Mouse (Mus musculus): ENCODE measurements around the gene Unc5c. TPM values are rescaled to one million over a fixed set of nuclear protein-coding genes. Genes with fewer than 3 reads are reported as not detected.
A peak's percentile ranks its signal among the peaks of the same experiment; 100 is the strongest.

Unc5c gene
- polyA plus RNA-seq, 1 experiment from 2014 or later, result 7.5 TPM

DNA sequence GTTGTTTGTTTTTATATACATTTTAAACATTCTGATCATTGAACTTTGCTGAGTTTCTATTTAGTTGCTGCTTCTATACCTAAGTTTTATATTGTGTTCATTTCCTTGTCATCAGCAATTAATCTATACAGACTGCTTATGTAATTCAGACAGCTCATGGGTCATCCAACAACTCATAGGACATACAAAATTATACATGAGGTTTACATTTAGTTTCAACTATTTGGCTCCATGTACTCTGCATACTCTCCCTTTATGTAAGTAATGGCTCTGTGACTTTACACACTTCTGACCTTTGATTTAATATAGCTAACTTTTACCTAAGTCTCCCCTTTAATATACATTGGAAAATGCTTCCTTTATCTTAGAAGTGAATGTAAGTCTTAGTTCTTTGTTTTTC, 332.4 kb downstream of the Unc5c start:
- no peak for ATAC-seq (ENCODE audit: low read depth)
- no peaks in the 10 kb centered on the region for H3K27me3 ChIP-seq (replicated peaks; ENCODE audit: control insufficient read depth, insufficient read depth, low read length)

DNA sequence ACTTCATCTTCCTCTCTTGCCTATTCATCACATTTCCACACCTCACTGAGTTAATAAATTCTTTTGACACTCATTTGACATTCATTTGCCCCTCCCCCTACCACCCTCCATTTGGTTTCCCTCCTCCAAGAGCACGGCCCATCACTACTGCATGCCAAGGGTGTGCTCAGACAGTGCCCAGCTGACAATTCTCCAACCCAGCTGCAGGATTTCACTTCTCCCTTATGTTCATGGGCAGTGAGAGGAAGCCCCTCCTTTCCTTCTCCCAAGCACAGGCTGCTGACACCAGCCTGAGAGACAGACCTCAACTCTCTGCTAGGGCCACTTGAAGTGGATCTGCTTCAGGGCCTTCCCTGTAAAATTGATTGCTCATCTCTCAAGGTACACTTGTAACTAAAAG, 332.8 kb downstream of the Unc5c start:
- WGBS, result 52% methylated on average over 1 of the region's 1 CpGs

More for the DNA sequence above, 332.4 kb downstream of the Unc5c start:
- peaks cover 5% of the 10 kb centered on the region; the same call in 1 of the 2 replicates for H3K36me3 ChIP-seq (ENCODE audit: control insufficient read depth, insufficient read depth, low read length)
- H3K4me2 ChIP-seq (ENCODE audit: low read depth, low read length), result no peak overlapping the region
- no peak overlapping the region for H3K4me3 ChIP-seq (ENCODE audit: low read depth, low read length)
- no peak overlapping the region for H3K9ac ChIP-seq (ENCODE audit: low read depth, low read length)
- no peaks in the 10 kb centered on the region for H3K4me1 ChIP-seq (ENCODE audit: control insufficient read depth, insufficient read depth, low read length)
- DNase-seq (ENCODE audit: low spot score), result no peak
- H3K27ac ChIP-seq (replicated peaks; ENCODE audit: low read depth, low read length), result no peak overlapping the region
- H3K9me3 ChIP-seq (ENCODE audit: control insufficient read depth, low read length), result no peaks in the 10 kb centered on the region

DNA sequence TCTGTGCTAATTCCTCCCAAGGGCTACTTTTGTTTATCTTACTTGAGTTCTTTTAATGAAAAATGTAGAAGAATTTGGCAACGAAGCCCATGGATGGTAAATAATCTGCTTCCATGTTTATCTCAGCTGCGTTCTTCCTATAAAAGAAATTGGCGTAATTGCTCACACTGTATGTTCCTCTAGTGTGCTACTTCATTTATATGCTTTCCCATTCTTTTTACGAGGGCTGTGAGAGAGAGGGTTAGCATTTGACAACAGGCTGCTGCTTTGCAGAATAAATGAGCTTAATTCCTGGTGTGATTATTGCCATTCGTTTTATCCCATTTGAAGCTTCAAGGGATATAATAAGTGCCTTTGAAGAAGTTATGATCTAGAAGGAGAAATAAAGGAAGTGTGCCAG, 339.1 kb downstream of the Unc5c start:
- H3K4me2 ChIP-seq (ENCODE audit: low read depth, low read length), result no peak overlapping the region
- H3K9ac ChIP-seq (ENCODE audit: low read depth, low read length), result no peak overlapping the region
- H3K4me3 ChIP-seq (ENCODE audit: low read depth, low read length), result no peak overlapping the region
- H3K9me3 ChIP-seq (ENCODE audit: control insufficient read depth, low read length), result no peaks in the 10 kb centered on the region
- ATAC-seq (ENCODE audit: low read depth) (no peak), DNase-seq (ENCODE audit: low spot score) (no peak)
- no peak overlapping the region for H3K27ac ChIP-seq (replicated peaks; ENCODE audit: low read depth, low read length)
- H3K36me3 ChIP-seq (ENCODE audit: control insufficient read depth, insufficient read depth, low read length), result peaks cover 5% of the 10 kb centered on the region; the same call in 1 of the 2 replicates
- H3K4me1 ChIP-seq (ENCODE audit: control insufficient read depth, insufficient read depth, low read length), result no peaks in the 10 kb centered on the region
- WGBS, result 85% methylated on average over 5 of the region's 5 CpGs
- H3K27me3 ChIP-seq (replicated peaks; ENCODE audit: control insufficient read depth, insufficient read depth, low read length), result no peaks in the 10 kb centered on the region

More for the DNA sequence above, 332.8 kb downstream of the Unc5c start:
- Histone ChIP-seq H3K27ac (replicated peaks; ENCODE audit: low read depth, low read length) (no peak overlapping the region), H3K36me3 (ENCODE audit: control insufficient read depth, insufficient read depth, low read length) (peaks cover 5% of the 10 kb centered on the region; the same call in 1 of the 2 replicates), H3K4me2 (ENCODE audit: low read depth, low read length) (no peak overlapping the region), H3K9me3 (ENCODE audit: control insufficient read depth, low read length) (no peaks in the 10 kb centered on the region), H3K9ac (ENCODE audit: low read depth, low read length) (no peak overlapping the region), H3K4me1 (ENCODE audit: control insufficient read depth, insufficient read depth, low read length) (no peaks in the 10 kb centered on the region), H3K4me3 (ENCODE audit: low read depth, low read length) (no peak overlapping the region), H3K27me3 (replicated peaks; ENCODE audit: control insufficient read depth, insufficient read depth, low read length) (no peaks in the 10 kb centered on the region)
- no peak for ATAC-seq (ENCODE audit: low read depth)
- no peak for DNase-seq (ENCODE audit: low spot score)

DNA sequence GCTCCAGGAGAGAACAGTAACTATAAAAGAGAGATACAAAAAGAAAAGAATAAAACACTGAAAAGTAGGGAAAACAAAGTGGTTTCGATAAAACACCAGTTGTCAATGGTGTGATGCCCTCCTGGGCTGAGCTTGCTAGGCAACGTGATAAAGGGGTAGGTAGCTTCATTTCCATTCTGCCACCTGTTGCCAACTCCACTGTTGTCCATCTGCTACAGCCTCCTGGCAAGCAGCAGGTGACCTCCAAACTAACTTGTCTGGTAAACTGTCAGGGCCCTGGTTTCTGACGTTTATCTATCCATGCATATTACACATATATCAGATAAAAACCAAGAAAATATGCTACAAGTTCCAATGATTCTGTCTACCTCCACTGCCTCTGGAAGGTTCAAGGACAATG, 344.6 kb downstream of the Unc5c start:
- Histone ChIP-seq H3K4me2 (ENCODE audit: low read depth, low read length) (no peak overlapping the region), H3K27me3 (replicated peaks; ENCODE audit: control insufficient read depth, insufficient read depth, low read length) (no peaks in the 10 kb centered on the region), H3K4me1 (ENCODE audit: control insufficient read depth, insufficient read depth, low read length) (no peaks in the 10 kb centered on the region), H3K36me3 (ENCODE audit: control insufficient read depth, insufficient read depth, low read length) (no peaks in the 10 kb centered on the region), H3K27ac (replicated peaks; ENCODE audit: low read depth, low read length) (no peak overlapping the region), H3K4me3 (ENCODE audit: low read depth, low read length) (no peak overlapping the region), H3K9me3 (ENCODE audit: control insufficient read depth, low read length) (no peaks in the 10 kb centered on the region), H3K9ac (ENCODE audit: low read depth, low read length) (no peak overlapping the region)
- DNase-seq (ENCODE audit: low spot score) (no peak), ATAC-seq (ENCODE audit: low read depth) (no peak)
- 80% methylated on average over 3 of the region's 3 CpGs for WGBS

DNA sequence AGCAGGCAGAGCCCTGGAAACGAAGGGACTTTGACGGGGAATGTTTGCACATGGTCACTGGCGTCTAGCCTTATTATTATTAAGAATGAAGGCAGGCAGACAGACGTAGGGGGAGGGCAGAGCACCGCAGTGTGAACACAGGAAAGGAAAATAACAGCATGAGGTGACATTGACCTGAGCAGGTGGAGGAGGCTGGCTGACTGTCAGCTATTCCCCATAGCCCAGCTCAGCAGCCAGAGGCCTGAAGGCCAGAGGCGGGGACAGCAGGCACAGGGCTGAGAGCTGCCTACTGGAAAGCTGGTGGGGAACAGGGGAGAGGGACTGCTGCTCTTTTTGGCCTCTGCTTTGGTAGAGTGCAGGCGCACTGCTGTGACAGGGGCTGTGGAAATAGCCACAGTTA, 345.9 kb downstream of the Unc5c start:
- H3K4me1 ChIP-seq (ENCODE audit: control insufficient read depth, insufficient read depth, low read length), result no peaks in the 10 kb centered on the region
- H3K9me3 ChIP-seq (ENCODE audit: control insufficient read depth, low read length), result no peaks in the 10 kb centered on the region
- H3K27me3 ChIP-seq (replicated peaks; ENCODE audit: control insufficient read depth, insufficient read depth, low read length), result no peaks in the 10 kb centered on the region
- no peak overlapping the region for H3K4me2 ChIP-seq (ENCODE audit: low read depth, low read length)
- no peak overlapping the region for H3K4me3 ChIP-seq (ENCODE audit: low read depth, low read length)
- no peak overlapping the region for H3K27ac ChIP-seq (replicated peaks; ENCODE audit: low read depth, low read length)
- no peak for DNase-seq (ENCODE audit: low spot score)
- WGBS, result 49% methylated on average over 7 of the region's 7 CpGs
- H3K9ac ChIP-seq (ENCODE audit: low read depth, low read length), result no peak overlapping the region
- ATAC-seq (ENCODE audit: low read depth), result no peak
- H3K36me3 ChIP-seq (ENCODE audit: control insufficient read depth, insufficient read depth, low read length), result no peaks in the 10 kb centered on the region

DNA sequence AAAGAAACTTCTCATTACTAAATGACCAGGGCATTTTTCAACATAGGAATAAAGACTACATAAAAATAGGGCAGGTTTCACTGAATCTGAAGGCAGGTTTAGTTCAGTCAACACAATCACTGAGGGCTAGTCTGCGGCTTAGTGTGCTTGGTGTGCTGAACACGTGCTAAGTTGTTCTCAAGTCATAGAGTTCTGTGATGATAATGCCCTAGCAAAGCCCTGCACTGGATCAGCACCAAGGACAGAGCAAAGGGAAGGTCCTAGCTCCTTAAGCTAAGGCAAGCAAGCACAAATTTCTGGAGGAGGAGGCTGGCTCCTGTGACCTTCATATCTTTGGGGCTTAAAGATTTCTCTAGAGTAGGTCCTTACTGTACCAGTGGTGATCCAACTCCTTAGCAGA, 346.3 kb downstream of the Unc5c start:
- H3K27me3 ChIP-seq (replicated peaks; ENCODE audit: control insufficient read depth, insufficient read depth, low read length), result no peaks in the 10 kb centered on the region
- no peak overlapping the region for H3K4me2 ChIP-seq (ENCODE audit: low read depth, low read length)
- 20% methylated on average over 2 of the region's 2 CpGs for WGBS
- H3K4me1 ChIP-seq (ENCODE audit: control insufficient read depth, insufficient read depth, low read length), result no peaks in the 10 kb centered on the region
- DNase-seq (ENCODE audit: low spot score) (peak; percentile 91), ATAC-seq (ENCODE audit: low read depth) (0 out of 2 replicates have a peak, but pooled peaks have one; percentile 47)
- no peak overlapping the region for H3K4me3 ChIP-seq (ENCODE audit: low read depth, low read length)
- H3K9ac ChIP-seq (ENCODE audit: low read depth, low read length), result no peak overlapping the region
- H3K27ac ChIP-seq (replicated peaks; ENCODE audit: low read depth, low read length), result no peak overlapping the region
- no peaks in the 10 kb centered on the region for H3K9me3 ChIP-seq (ENCODE audit: control insufficient read depth, low read length)
- no peaks in the 10 kb centered on the region for H3K36me3 ChIP-seq (ENCODE audit: control insufficient read depth, insufficient read depth, low read length)

DNA sequence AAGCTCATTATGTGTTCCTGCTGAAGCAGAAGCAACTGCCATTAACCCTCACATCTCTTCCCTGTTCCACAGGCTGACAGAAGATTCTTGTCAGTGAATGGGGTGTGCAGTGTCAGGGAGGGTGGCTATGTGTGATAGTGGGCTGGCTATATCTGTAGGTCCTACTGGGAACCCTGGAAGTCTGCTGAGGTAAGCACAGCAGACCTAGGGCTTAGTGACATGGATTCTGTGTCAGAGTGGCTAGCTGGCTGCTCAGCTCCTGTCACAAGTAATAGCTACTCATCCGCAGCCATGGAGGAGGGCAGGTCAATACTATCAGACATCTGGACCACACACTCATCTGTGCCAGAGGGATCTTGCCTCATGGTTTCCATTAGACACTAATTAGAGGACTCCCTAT, 349.8 kb downstream of the Unc5c start:
- Histone ChIP-seq H3K9me3 (ENCODE audit: control insufficient read depth, low read length) (no peaks in the 10 kb centered on the region), H3K4me3 (ENCODE audit: low read depth, low read length) (no peak overlapping the region), H3K4me1 (ENCODE audit: control insufficient read depth, insufficient read depth, low read length) (no peaks in the 10 kb centered on the region), H3K27me3 (replicated peaks; ENCODE audit: control insufficient read depth, insufficient read depth, low read length) (no peaks in the 10 kb centered on the region), H3K4me2 (ENCODE audit: low read depth, low read length) (no peak overlapping the region), H3K36me3 (ENCODE audit: control insufficient read depth, insufficient read depth, low read length) (no peaks in the 10 kb centered on the region), H3K27ac (replicated peaks; ENCODE audit: low read depth, low read length) (no peak overlapping the region), H3K9ac (ENCODE audit: low read depth, low read length) (no peak overlapping the region)
- DNase-seq (ENCODE audit: low spot score), result peak; percentile 56
- WGBS, result 36% methylated on average over 1 of the region's 1 CpGs
- peak; percentile 81; the same call in 1 of the 2 replicates for ATAC-seq (ENCODE audit: low read depth)

DNA sequence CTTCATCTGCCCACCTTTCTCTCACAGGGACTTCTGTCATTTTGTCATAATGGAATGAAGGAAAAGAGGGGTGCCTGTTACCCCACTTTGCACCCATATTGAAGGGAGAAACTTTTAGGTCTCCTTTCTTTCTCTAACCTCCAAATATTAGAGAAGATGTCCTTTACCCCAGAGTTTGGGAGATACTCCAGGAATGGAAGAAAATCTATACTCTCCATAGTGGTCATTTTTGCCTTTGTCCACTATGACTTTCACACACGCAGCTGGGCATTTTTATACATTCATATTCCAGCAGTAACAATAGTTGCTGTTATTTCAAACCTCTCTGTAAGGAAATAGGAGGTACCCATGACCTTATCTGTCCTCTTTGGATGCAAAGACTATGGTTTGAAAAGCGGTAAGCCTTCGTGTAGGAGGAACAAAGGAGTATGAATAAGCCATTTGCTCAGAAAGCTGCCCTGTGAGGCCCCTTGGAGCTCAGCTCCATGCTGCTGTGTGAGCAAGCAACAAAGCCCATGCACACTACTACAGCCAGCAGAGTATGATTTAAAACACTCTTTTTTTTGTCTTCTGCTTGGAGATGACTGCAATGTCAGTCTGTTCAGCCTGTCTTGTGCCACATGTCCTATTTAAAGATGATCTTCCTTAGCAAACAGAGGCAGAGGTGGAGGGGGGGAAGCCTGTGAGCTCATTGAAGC, 353.7 kb downstream of the Unc5c start:
- no peak overlapping the region for H3K27ac ChIP-seq (replicated peaks; ENCODE audit: low read depth, low read length)
- H3K4me3 ChIP-seq (ENCODE audit: low read depth, low read length), result no peak overlapping the region
- no peaks in the 10 kb centered on the region for H3K27me3 ChIP-seq (replicated peaks; ENCODE audit: control insufficient read depth, insufficient read depth, low read length)
- no peaks in the 10 kb centered on the region for H3K36me3 ChIP-seq (ENCODE audit: control insufficient read depth, insufficient read depth, low read length)
- no peak overlapping the region for H3K9ac ChIP-seq (ENCODE audit: low read depth, low read length)
- ATAC-seq (ENCODE audit: low read depth), result no peak
- no peaks in the 10 kb centered on the region for H3K4me1 ChIP-seq (ENCODE audit: control insufficient read depth, insufficient read depth, low read length)
- WGBS, result 53% methylated on average over 3 of the region's 3 CpGs
- DNase-seq (ENCODE audit: low spot score), result no peak
- no peak overlapping the region for H3K4me2 ChIP-seq (ENCODE audit: low read depth, low read length)
- H3K9me3 ChIP-seq (ENCODE audit: control insufficient read depth, low read length), result no peaks in the 10 kb centered on the region

DNA sequence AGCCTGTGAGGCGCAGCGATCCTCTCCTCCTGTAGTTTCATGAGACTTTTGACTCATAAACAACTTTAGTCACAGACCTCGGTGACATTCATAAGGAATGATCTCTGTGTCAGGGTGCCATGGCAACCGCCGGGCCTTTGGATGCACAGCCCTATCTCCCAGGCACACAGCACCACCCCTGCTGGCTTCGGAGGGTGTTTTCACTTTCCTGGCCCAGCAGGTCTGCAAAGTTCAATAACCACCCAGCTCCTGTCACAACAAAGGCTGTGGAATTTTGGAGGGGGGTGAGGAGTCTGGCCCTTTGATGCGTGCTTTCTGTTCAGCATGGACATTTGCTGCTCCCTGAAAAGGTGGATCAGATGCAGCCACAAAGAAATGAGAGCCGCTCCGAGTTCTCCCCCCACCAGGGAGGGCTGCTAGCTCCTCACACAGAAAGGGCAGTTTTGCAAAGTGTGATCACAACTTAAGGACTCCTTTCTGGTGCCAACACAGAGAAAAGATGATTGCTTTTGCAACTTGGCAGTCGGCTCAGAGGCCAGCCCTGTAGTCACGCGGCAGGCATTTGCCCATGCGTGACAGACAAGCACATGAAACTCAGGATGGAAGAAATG, 354.4 kb downstream of the Unc5c start:
- DNase-seq (ENCODE audit: low spot score) (peak; percentile 9), ATAC-seq (ENCODE audit: low read depth) (peak; percentile 70; the same call in 1 of the 2 replicates)
- Histone ChIP-seq H3K9ac (ENCODE audit: low read depth, low read length) (no peak overlapping the region), H3K27me3 (replicated peaks; ENCODE audit: control insufficient read depth, insufficient read depth, low read length) (no peaks in the 10 kb centered on the region), H3K4me1 (ENCODE audit: control insufficient read depth, insufficient read depth, low read length) (no peaks in the 10 kb centered on the region), H3K4me2 (ENCODE audit: low read depth, low read length) (no peak overlapping the region), H3K4me3 (ENCODE audit: low read depth, low read length) (no peak overlapping the region), H3K36me3 (ENCODE audit: control insufficient read depth, insufficient read depth, low read length) (no peaks in the 10 kb centered on the region), H3K9me3 (ENCODE audit: control insufficient read depth, low read length) (no peaks in the 10 kb centered on the region), H3K27ac (replicated peaks; ENCODE audit: low read depth, low read length) (no peak overlapping the region)
- WGBS, result 25% methylated on average over 13 of the region's 13 CpGs
